Mouse (Mus musculus) right cerebral cortex, postnatal 36 days (tissue): ENCODE measurements at regions not wholly inside any gene's neighbourhood (a gene's known extent, or its start where the extent isn't known, plus 50 kb on each side); places are given as distances from the start of the nearest gene placed in this dataset.

Experiments used
- DNase-seq, 2 experiments: peaks; one replicate each; pipeline ENCODE4 v3.0.0; 2022; ENCODE audit warnings: low spot score in 2 of 2, mixed read lengths in 1 of 2

GRCm38 (mm10) chr12:98043436-98043835 lies 215.8 kb downstream of the Galc start:
- DNase-seq = no peak

GRCm38 (mm10) chr12:98039677-98040076 lies 219.6 kb downstream of the Galc start:
- no peak for DNase-seq

GRCm38 (mm10) chr12:98023655-98024054 lies 235.6 kb downstream of the Galc start:
- DNase-seq = no peak

GRCm38 (mm10) chr12:98014607-98015278 lies 244.5 kb downstream of the Galc start:
- no peak for DNase-seq

- DNase-seq = no peak
These were observed 250.1 kb downstream of the Galc start for GRCm38 (mm10) chr12:98009175-98009574.

- no peak for DNase-seq
These were observed 253.4 kb downstream of the Galc start for GRCm38 (mm10) chr12:98005671-98006469.

GRCm38 (mm10) chr12:98002217-98002616 lies 257.0 kb downstream of the Galc start:
- DNase-seq = no peak

GRCm38 (mm10) chr12:97994884-97995283 lies 264.4 kb downstream of the Galc start:
- DNase-seq = no peak

GRCm38 (mm10) chr12:97993937-97994336 lies 265.3 kb downstream of the Galc start:
- DNase-seq = no peak

- DNase-seq = peak; percentile 18 to 65
These were observed 275.9 kb downstream of the Galc start for GRCm38 (mm10) chr12:97983390-97983789.

- DNase-seq = no peak
These were observed 280.6 kb downstream of the Galc start for GRCm38 (mm10) chr12:97978668-97979067.

GRCm38 (mm10) chr12:97978178-97978651 lies 281.0 kb downstream of the Galc start:
- DNase-seq = no peak

- DNase-seq = no peak
These were observed 281.6 kb downstream of the Galc start for GRCm38 (mm10) chr12:97977633-97978032.

- peak; percentile 16 to 31 for DNase-seq
These were observed 285.2 kb downstream of the Galc start for GRCm38 (mm10) chr12:97973909-97974510.

- DNase-seq = no peak
These were observed 302.1 kb downstream of the Galc start for GRCm38 (mm10) chr12:97957201-97957600.

- DNase-seq = no peak
These were observed 305.9 kb downstream of the Galc start for GRCm38 (mm10) chr12:97953336-97953735.

- DNase-seq = no peak
These were observed 307.1 kb downstream of the Galc start for GRCm38 (mm10) chr12:97952204-97952603.

- DNase-seq = no peak
These were observed 309.2 kb downstream of the Galc start for GRCm38 (mm10) chr12:97950072-97950471.

- DNase-seq = no peak
These were observed 311.8 kb downstream of the Galc start for GRCm38 (mm10) chr12:97947421-97947820.

GRCm38 (mm10) chr12:97938361-97938760 lies 320.9 kb downstream of the Galc start:
- DNase-seq = no peak

- DNase-seq = no peak
These were observed 329.4 kb downstream of the Galc start for GRCm38 (mm10) chr12:97929877-97930276.

GRCm38 (mm10) chr12:97927036-97927435 lies 332.2 kb downstream of the Galc start:
- no peak for DNase-seq
